Mouse (Mus musculus) neutrophil, adult 83 days (primary cell): ENCODE results near the gene R3hdm4. TPM values are rescaled to one million over a fixed set of nuclear protein-coding genes. Genes with fewer than 3 reads are reported as not detected.

Experiments used
- total RNA-seq, 2 experiments: library from RNA; stranded (reverse); gene quantifications; one replicate each; pipeline ENCODE4 v1.2.4; 2023

The R3hdm4 gene
- total RNA-seq: 100 to 1,000 TPM; 448 to 486 TPM

GRCm38 (mm10) chr10:79920958-79921535 lies at the start of gene R3hdm4:
Gene R3hdm4 (minus strand): TSS chr10:79921208.

GRCm38 (mm10) chr10:79970415-79971182 lies 49.6 kb upstream of the R3hdm4 start, which contains the start of gene Grin3b:
Gene Grin3b (plus strand): TSS chr10:79970715.

GRCm38 (mm10) chr10:79959847-79960601 lies 39.0 kb upstream of the R3hdm4 start, which contains the start of gene Wdr18:
Gene Wdr18 (plus strand): TSS chr10:79960152.

GRCm38 (mm10) chr10:79926491-79927323 lies 5.7 kb upstream of the R3hdm4 start, which contains the start of gene Arid3a:
Gene Arid3a (plus strand): TSS chr10:79927043.

GRCm38 (mm10) chr10:79916808-79917531 lies 4.0 kb downstream of the R3hdm4 start, which contains the start of gene Kiss1r:
Gene Kiss1r (plus strand): TSS chr10:79916971.

GRCm38 (mm10) chr10:79910556-79910955 lies 10.5 kb downstream of the R3hdm4 start, which contains the start of gene Gm26602:
Gene Gm26602 (plus strand): TSS chr10:79910856.

GRCm38 (mm10) chr10:79908167-79909091 lies 12.6 kb downstream of the R3hdm4 start, which contains the start of gene Med16:
Gene Med16 (minus strand): TSS chr10:79908923.

GRCm38 (mm10) chr10:79890670-79891069 lies 30.3 kb downstream of the R3hdm4 start, which contains the start of gene Cfd:
Gene Cfd (plus strand): TSS chr10:79890853.

GRCm38 (mm10) chr10:79886054-79886453 lies 35.0 kb downstream of the R3hdm4 start, which contains the start of gene Elane:
Gene Elane (plus strand): TSS chr10:79886247.

GRCm38 (mm10) chr10:79874290-79874862 lies 46.6 kb downstream of the R3hdm4 start, which contains the start of the genes Prtn3 and Plppr3:
Gene Prtn3 (plus strand): TSS chr10:79874476.
Gene Plppr3 (minus strand): TSS chr10:79874634.

Other genes with a start within 250 kb of the R3hdm4 start
- gene Cdc34, start 239.0 kb downstream of the R3hdm4 start, total RNA-seq: 10 to 100 TPM; 68.4 to 73.0 TPM
- gene Gzmm, start 232.2 kb downstream of the R3hdm4 start, total RNA-seq: 1 to 10 TPM; 1.2 to 2.0 TPM
- gene Bsg, start 216.7 kb downstream of the R3hdm4 start, total RNA-seq: 100 to 1,000 TPM; 142 to 159 TPM
- under 1 TPM in 1 of 2 experiments, not detected in 1; 0.31 TPM for gene Hcn2, start 204.6 kb downstream of the R3hdm4 start, total RNA-seq
- 10 to 100 TPM; 12.2 to 14.2 TPM for gene Polrmt, start 174.6 kb downstream of the R3hdm4 start, total RNA-seq
- gene Fgf22, start 166.1 kb downstream of the R3hdm4 start, total RNA-seq: not detected
- gene Rnf126, start 154.3 kb downstream of the R3hdm4 start, total RNA-seq: 10 to 100 TPM; 23.5 to 29.1 TPM
- 1 to 10 TPM; 4.3 to 4.5 TPM for gene Fstl3, start 143.9 kb downstream of the R3hdm4 start, total RNA-seq
- 10 to 100 TPM; 22.9 to 23.5 TPM for gene Prss57, start 130.2 kb downstream of the R3hdm4 start, total RNA-seq
- gene Palm, start 127.6 kb downstream of the R3hdm4 start, total RNA-seq: 100 to 1,000 TPM; 118 to 122 TPM
- gene Misp, start 100.2 kb downstream of the R3hdm4 start, total RNA-seq: 1 to 10 TPM in 1 of 2 experiments, under 1 TPM in 1; 0.64 to 1.1 TPM
- gene Ptbp1, start 66.8 kb downstream of the R3hdm4 start, total RNA-seq: 100 to 1,000 TPM; 255 to 282 TPM
- 100 to 1,000 TPM; 525 to 560 TPM for gene Prtn3, start 46.7 kb downstream of the R3hdm4 start, total RNA-seq
- 10 to 100 TPM; 20.1 to 25.2 TPM for gene Plppr3, start 46.6 kb downstream of the R3hdm4 start, total RNA-seq
- gene Elane, start 35.0 kb downstream of the R3hdm4 start, total RNA-seq: 100 to 1,000 TPM; 647 to 654 TPM
- gene Cfd, start 30.4 kb downstream of the R3hdm4 start, total RNA-seq: under 1 TPM in 1 of 2 experiments, not detected in 1; 0.46 TPM
- 10 to 100 TPM; 33.3 to 34.5 TPM for gene Med16, start 12.3 kb downstream of the R3hdm4 start, total RNA-seq
- gene Gm26602, start 10.4 kb downstream of the R3hdm4 start, total RNA-seq: not detected
- gene Kiss1r, start 4.2 kb downstream of the R3hdm4 start, total RNA-seq: 1 to 10 TPM; 4.2 to 5.2 TPM
- 100 to 1,000 TPM; 176 to 193 TPM for gene Arid3a, start 5.8 kb upstream of the R3hdm4 start, total RNA-seq
- 1 to 10 TPM; 8.5 to 9.7 TPM for gene Wdr18, start 38.9 kb upstream of the R3hdm4 start, total RNA-seq
- under 1 TPM in 1 of 2 experiments, not detected in 1; 0.20 TPM for gene Grin3b, start 49.5 kb upstream of the R3hdm4 start, total RNA-seq
- 10 to 100 TPM; 64.3 to 74.9 TPM for gene Tmem259, start 63.1 kb upstream of the R3hdm4 start, total RNA-seq
- 100 to 1,000 TPM; 518 to 532 TPM for gene Cnn2, start 67.4 kb upstream of the R3hdm4 start, total RNA-seq
- 100 to 1,000 TPM; 108 to 114 TPM for gene Abca7, start 75.3 kb upstream of the R3hdm4 start, total RNA-seq
- 100 to 1,000 TPM; 413 to 426 TPM for gene Arhgap45, start 95.4 kb upstream of the R3hdm4 start, total RNA-seq
- 10 to 100 TPM; 40.4 to 41.4 TPM for gene Polr2e, start 118.6 kb upstream of the R3hdm4 start, total RNA-seq
- gene Gpx4, start 126.0 kb upstream of the R3hdm4 start, total RNA-seq: 100 to 1,000 TPM; 313 to 334 TPM
- gene Sbno2, start 184.4 kb upstream of the R3hdm4 start, total RNA-seq: 100 to 1,000 TPM; 125 to 162 TPM
- gene Stk11, start 194.6 kb upstream of the R3hdm4 start, total RNA-seq: 100 to 1,000 TPM; 175 to 179 TPM
- 100 to 1,000 TPM; 122 to 126 TPM for gene Atp5d, start 217.4 kb upstream of the R3hdm4 start, total RNA-seq
- 1 to 10 TPM; 1.3 to 1.7 TPM for gene Cbarp, start 219.6 kb upstream of the R3hdm4 start, total RNA-seq
- gene Midn, start 227.1 kb upstream of the R3hdm4 start, total RNA-seq: 100 to 1,000 TPM; 232 to 270 TPM
- 10 to 100 TPM; 33.5 to 40.3 TPM for gene Cirbp, start 244.8 kb upstream of the R3hdm4 start, total RNA-seq